Mouse (Mus musculus): ENCODE measurements around the gene Aqr. TPM values are rescaled to one million over a fixed set of nuclear protein-coding genes. Genes with fewer than 3 reads are reported as not detected.
"Not testable (repeated sequence)": the region's sequence is repeated elsewhere in the genome, so short reads cannot be mapped to it uniquely, and the experiment has no call there.

The Aqr gene
- 10 to 100 TPM; 28.6 to 29.5 TPM for total RNA-seq (2021)
- long read RNA-seq, experiment 1, full-length matches to known transcripts = 7 of 12 reads
- long read RNA-seq, experiment 1, partial matches to known transcripts = 2 of 12 reads
- long read RNA-seq, experiment 1, other reads (novel, unspliced or antisense) = 3 of 12 reads
- long read RNA-seq, experiment 2, full-length matches to known transcripts = 18 of 25 reads
- long read RNA-seq, experiment 2, partial matches to known transcripts = 4 of 25 reads
- long read RNA-seq, experiment 2, other reads (novel, unspliced or antisense) = 3 of 25 reads

- H3K4me3 ChIP-seq; DNase-seq (ENCODE audit: low spot score in 2 of 2); H3K27ac ChIP-seq: not testable (repeated sequence)
These were observed at the start of gene Aqr for GRCm38 (mm10) chr2:114186924-114187323. Gene Aqr (minus strand): TSS chr2:114187024.

GRCm38 (mm10) chr2:114236566-114236965, 49.7 kb upstream of the Aqr start:
- DNase-seq (ENCODE audit: low spot score in 2 of 2) = no peak
- TF ChIP-seq CTCF (conservative IDR thresholded peaks at IDR 0.05) = no peak
- H3K4me3 ChIP-seq = no peak overlapping the region
- no peak overlapping the region for H3K27ac ChIP-seq

GRCm38 (mm10) chr2:114235584-114235983, 48.8 kb upstream of the Aqr start:
- no peak for TF ChIP-seq CTCF (conservative IDR thresholded peaks at IDR 0.05)
- Histone ChIP-seq H3K27ac (no peak overlapping the region), H3K4me3 (no peak overlapping the region)
- no peak for DNase-seq (ENCODE audit: low spot score in 2 of 2)

GRCm38 (mm10) chr2:114231248-114231647, 44.4 kb upstream of the Aqr start:
- no peak for TF ChIP-seq CTCF (conservative IDR thresholded peaks at IDR 0.05)
- no peak for DNase-seq (ENCODE audit: low spot score in 2 of 2)
- Histone ChIP-seq H3K4me3 (no peak overlapping the region), H3K27ac (no peak overlapping the region)

GRCm38 (mm10) chr2:114228672-114229071, 41.8 kb upstream of the Aqr start:
- no peak overlapping the region for H3K27ac ChIP-seq
- H3K4me3 ChIP-seq = no peak overlapping the region
- no peak for DNase-seq (ENCODE audit: low spot score in 2 of 2)
- TF ChIP-seq CTCF (conservative IDR thresholded peaks at IDR 0.05) = no peak

- no peak overlapping the region for H3K4me3 ChIP-seq
- no peak for TF ChIP-seq CTCF (conservative IDR thresholded peaks at IDR 0.05)
- no peak for DNase-seq (ENCODE audit: low spot score in 2 of 2)
- no peak overlapping the region for H3K27ac ChIP-seq
These were observed 18.2 kb upstream of the Aqr start for GRCm38 (mm10) chr2:114205036-114205435.

GRCm38 (mm10) chr2:114201574-114201973, 14.8 kb upstream of the Aqr start:
- peak overlapping the region; percentile 93 for H3K27ac ChIP-seq
- TF ChIP-seq CTCF (conservative IDR thresholded peaks at IDR 0.05) = no peak
- H3K4me3 ChIP-seq = peak overlapping the region; percentile 86
- DNase-seq (ENCODE audit: low spot score in 2 of 2) = no peak

GRCm38 (mm10) chr2:114200932-114201559, 14.2 kb upstream of the Aqr start, which contains the start of gene Zfp770:
Gene Zfp770 (minus strand): TSS chr2:114201469.
- Histone ChIP-seq H3K27ac (peak within 1 kb of the TSS; percentile 93), H3K4me3 (peak within 1 kb of the TSS; percentile 86)
- TF ChIP-seq CTCF (conservative IDR thresholded peaks at IDR 0.05) = no peak
- DNase-seq (ENCODE audit: low spot score in 2 of 2) = peak; percentile 66 to 83

GRCm38 (mm10) chr2:114196421-114196820, 9.6 kb upstream of the Aqr start:
- TF ChIP-seq CTCF (conservative IDR thresholded peaks at IDR 0.05) = no peak
- no peak for DNase-seq (ENCODE audit: low spot score in 2 of 2)
- Histone ChIP-seq H3K27ac (no peak overlapping the region), H3K4me3 (no peak overlapping the region)

- TF ChIP-seq CTCF (conservative IDR thresholded peaks at IDR 0.05) = no peak
- DNase-seq (ENCODE audit: low spot score in 2 of 2) = no peak
- Histone ChIP-seq H3K27ac (no peak overlapping the region), H3K4me3 (no peak overlapping the region)
These were observed 8.8 kb downstream of the Aqr start for GRCm38 (mm10) chr2:114177802-114178733.

- Histone ChIP-seq H3K4me3 (peak overlapping the region; percentile 98), H3K27ac (peak overlapping the region; percentile 89)
- peak; percentile 81 to 88 for DNase-seq (ENCODE audit: low spot score in 2 of 2)
- peak; percentile 88 for TF ChIP-seq CTCF (conservative IDR thresholded peaks at IDR 0.05)
These were observed 12.0 kb downstream of the Aqr start for GRCm38 (mm10) chr2:114174651-114175484.

GRCm38 (mm10) chr2:114173248-114173647, 13.6 kb downstream of the Aqr start:
- no peak for DNase-seq (ENCODE audit: low spot score in 2 of 2)
- H3K27ac ChIP-seq = no peak overlapping the region
- H3K4me3 ChIP-seq = no peak overlapping the region
- no peak for TF ChIP-seq CTCF (conservative IDR thresholded peaks at IDR 0.05)

Measured in layer of hippocampus, adult 2 months (tissue).